Mouse (Mus musculus) liver, embryonic 14.5 days (tissue): ENCODE results near the gene Pvrig.

Experiments
- CTCF ChIP-seq: IDR thresholded peaks from 2 replicates; pipeline ENCODE4 v1.5.1; 2016; ENCODE audit warnings: antibody characterized with exemption, low read depth, control low read depth
- EP300 ChIP-seq: IDR thresholded peaks from 2 replicates; pipeline ENCODE4 v1.6.1; 2016; ENCODE audit warnings: antibody characterized with exemption, low read depth

- TF ChIP-seq CTCF (no peak), EP300 (no peak)
These were observed 42.1 kb upstream of the Pvrig start for GRCm38 (mm10) chr5:138299613-138300012.
